Mouse (Mus musculus): ENCODE results near the gene Ppif. TPM values are rescaled to one million over a fixed set of nuclear protein-coding genes. Genes with fewer than 3 reads are reported as not detected.

The Ppif gene
- 29.1 and 38.3 TPM in 2 replicates for total RNA-seq (2012; rRNA removed)
- 50.3 and 52.9 TPM in 2 replicates for total RNA-seq (2014; rRNA removed)
- polyA plus RNA-seq (2012; ENCODE audit: insufficient read length, low read depth), result 99.3 and 106 TPM in 2 replicates

- TF ChIP-seq MAX (IDR thresholded peaks at IDR 0.05; ENCODE audit: low read length), result peak; percentile 77
- TF ChIP-seq MAZ (IDR thresholded peaks at IDR 0.05; ENCODE audit: low read depth, low read length), result peak; percentile 97
- peak; percentile 7 for TF ChIP-seq RAD21 (IDR thresholded peaks at IDR 0.05; ENCODE audit: low read depth, low read length)
- peak; percentile 71 for TF ChIP-seq HCFC1 (IDR thresholded peaks at IDR 0.05; ENCODE audit: low read depth, low read length)
- TF ChIP-seq SIN3A (IDR thresholded peaks at IDR 0.05; ENCODE audit: low read length), result peak; percentile 75
- peak; percentile 58; the same call in 1 of the 2 replicates for TF ChIP-seq MYC (IDR thresholded peaks at IDR 0.05; ENCODE audit: low read depth, low read length)
- TF ChIP-seq ETS1 (conservative IDR thresholded peaks at IDR 0.05; ENCODE audit: low read depth, low read length), result peak; percentile 41
- TF ChIP-seq BHLHE40 (IDR thresholded peaks at IDR 0.05; ENCODE audit: low read depth, low read length), result peak; percentile 81
- TF ChIP-seq CHD1 (IDR thresholded peaks at IDR 0.05; ENCODE audit: low read depth, low read length), result no peak
- 0 out of 2 replicates have a peak, but pooled peaks have one; percentile 6 for TF ChIP-seq ZC3H11A (IDR thresholded peaks at IDR 0.05; ENCODE audit: low read depth, low read length)
- peak; percentile 65 for TF ChIP-seq MEF2A (IDR thresholded peaks at IDR 0.05; ENCODE audit: borderline replicate concordance, low read depth, low read length)
- no peak for TF ChIP-seq RCOR1 (conservative IDR thresholded peaks at IDR 0.05; ENCODE audit: low read depth, low read length)
- peak; percentile 70 for TF ChIP-seq IRF4 (IDR thresholded peaks at IDR 0.05; ENCODE audit: low read depth, low read length)
- TF ChIP-seq GABPA (IDR thresholded peaks at IDR 0.05; ENCODE audit: insufficient replicate concordance, low read depth, low read length), result no peak
- TF ChIP-seq JUND (conservative IDR thresholded peaks at IDR 0.05; ENCODE audit: low read depth, low read length), result no peak
- TF ChIP-seq SMC3 (IDR thresholded peaks at IDR 0.05; ENCODE audit: low read depth, low read length), result peak; percentile 45; the same call in 1 of the 2 replicates
- no peak for TF ChIP-seq USF2 (conservative IDR thresholded peaks at IDR 0.05; ENCODE audit: low read depth, low read length)
- 0 out of 2 replicates have a peak, but pooled peaks have one; percentile 60 for TF ChIP-seq ZMIZ1 (IDR thresholded peaks at IDR 0.05; ENCODE audit: low read depth, low read length)
- TF ChIP-seq NRF1 (IDR thresholded peaks at IDR 0.05; ENCODE audit: low read depth, low read length), result no peak; the same call in 1 of the 2 replicates
- TF ChIP-seq JUN (IDR thresholded peaks at IDR 0.05; ENCODE audit: insufficient read depth, low read depth, low read length), result no peak
- TF ChIP-seq ELF1 (IDR thresholded peaks at IDR 0.05; ENCODE audit: low read depth, low read length), result peak; percentile 91
- TF ChIP-seq TBP (conservative IDR thresholded peaks at IDR 0.05; ENCODE audit: low read depth, low read length), result peak; percentile 82
- no peak for TF ChIP-seq ZKSCAN1 (IDR thresholded peaks at IDR 0.05; ENCODE audit: borderline replicate concordance, low read depth, low read length)
- peak; percentile 60 for TF ChIP-seq MXI1 (IDR thresholded peaks at IDR 0.05; ENCODE audit: low read depth, low read length)
- TF ChIP-seq NELFE (IDR thresholded peaks at IDR 0.05; ENCODE audit: low read depth, low read length), result peak; percentile 97
- TF ChIP-seq USF1 (IDR thresholded peaks at IDR 0.05; ENCODE audit: low read depth, low read length), result no peak
- TF ChIP-seq PAX5 (IDR thresholded peaks at IDR 0.05; ENCODE audit: low read length), result no peak
- TF ChIP-seq CTCF (conservative IDR thresholded peaks at IDR 0.05 in 1 of 2, IDR thresholded peaks at IDR 0.05 in 1 of 2; ENCODE audit: low read depth in 2 of 2, low read length in 2 of 2), result peak; percentile 55 to 90; a peak in 3 of 4 replicates
- 0 out of 2 replicates have a peak, but pooled peaks have one; percentile 16 for TF ChIP-seq CHD2 (IDR thresholded peaks at IDR 0.05; ENCODE audit: low read length)
- TF ChIP-seq TCF12 (IDR thresholded peaks at IDR 0.05; ENCODE audit: low read depth, low read length), result peak; percentile 73
- TF ChIP-seq ZNF384 (IDR thresholded peaks at IDR 0.05; ENCODE audit: low read depth, low read length), result 0 out of 2 replicates have a peak, but pooled peaks have one; percentile 8
- peak; percentile 68; the same call in 1 of the 2 replicates for TF ChIP-seq POLR2AphosphoS2 (IDR thresholded peaks at IDR 0.05; ENCODE audit: low read depth, low read length)
- no peak for TF ChIP-seq KAT2A (IDR thresholded peaks at IDR 0.05; ENCODE audit: insufficient replicate concordance, low read length)
- TF ChIP-seq EP300 (IDR thresholded peaks at IDR 0.05; ENCODE audit: low read length), result peak; percentile 17; the same call in 1 of the 2 replicates
- peak; percentile 96 for TF ChIP-seq POLR2A (IDR thresholded peaks at IDR 0.05; ENCODE audit: low read depth, low read length)
- TF ChIP-seq MAFK (IDR thresholded peaks at IDR 0.05; ENCODE audit: insufficient replicate concordance, low read length), result no peak
- no peak for TF ChIP-seq E2F4 (IDR thresholded peaks at IDR 0.05; ENCODE audit: insufficient replicate concordance, low read depth, low read length)
- TF ChIP-seq UBTF (IDR thresholded peaks at IDR 0.05; ENCODE audit: low read depth, low read length), result 0 out of 2 replicates have a peak, but pooled peaks have one; percentile 49
- H3K4me3 ChIP-seq (replicated peaks in 1 of 3; ENCODE audit: low read depth in 2 of 3, low read length in 2 of 3, poor library complexity in 1 of 3), result peak within 1 kb of the TSS; percentile 87 to 94 (median 90)
- H3K79me2 ChIP-seq (replicated peaks; ENCODE audit: control insufficient read depth, extremely low read depth, insufficient read depth, poor library complexity, severe bottlenecking), result peaks cover 13% of the 10 kb centered on the region; the same call in 1 of the 2 replicates
- peaks cover 25 to 37% of the 10 kb centered on the region in 2 experiments for H3K36me3 ChIP-seq (replicated peaks in 1 of 2; ENCODE audit: control insufficient read depth in 1 of 2, insufficient read depth in 1 of 2, low read length in 1 of 2)
- peak; percentile 92 for DNase-seq (ENCODE audit: extremely low read depth)
- H3K27ac ChIP-seq (ENCODE audit: insufficient read depth, low read depth), result no peak within 1 kb of the TSS
- peaks cover 13 to 23% of the 10 kb centered on the region in 2 experiments for H3K4me1 ChIP-seq (ENCODE audit: control insufficient read depth in 1 of 2, insufficient read depth in 2 of 2)
- peak within 1 kb of the TSS; percentile 75 for H3K9ac ChIP-seq (ENCODE audit: insufficient read depth, low read depth)
- dilution Hi-C loops (cut with MboI; ENCODE audit: extremely low pct_ligation_motif_present, extremely low pct_unique_long_range_greater_than_20kb, low sequenced_read_pairs) (no loop called here), in situ Hi-C loops (cut with MboI; ENCODE audit: low pct_ligation_motif_present, low pct_unique_long_range_greater_than_20kb, low sequenced_read_pairs) (loop anchor here (25.0 kb wide), 1 partner anchor 582 kb away; no protein-coding TSS in a partner anchor)
- peak within 1 kb of the TSS; percentile 71 for H3K4me2 ChIP-seq (ENCODE audit: insufficient read depth, low read depth, poor library complexity, severe bottlenecking)
- no peaks in the 10 kb centered on the region for H3K9me3 ChIP-seq (replicated peaks; ENCODE audit: low read length)
- no peaks in the 10 kb centered on the region for H3K27me3 ChIP-seq (replicated peaks)
Measured at GRCm38 (mm10) chr14:25693888-25694568, at the start of gene Ppif. Gene Ppif, plus strand, starts transcription at chr14:25694154.
